Mouse (Mus musculus): ENCODE data around the gene Map3k5. TPM values are rescaled to one million over a fixed set of nuclear protein-coding genes. Genes with fewer than 3 reads are reported as not detected.

Gene Map3k5
- polyA plus RNA-seq, 1 experiment from 2014 or later, result 2.6 TPM

GRCm38 (mm10) chr10:20058031-20058430 is 123.8 kb downstream of the Map3k5 start:
- no peaks in the 10 kb centered on the region for H3K9me3 ChIP-seq
- no peaks in the 10 kb centered on the region for H3K27me3 ChIP-seq (ENCODE audit: insufficient read depth, poor library complexity, severe bottlenecking)
- H3K4me1 ChIP-seq, result no peaks in the 10 kb centered on the region
- peaks cover 28% of the 10 kb centered on the region for H3K36me3 ChIP-seq
- DNase-seq (ENCODE audit: low spot score), result peak; percentile 28
- no peak overlapping the region for H3K4me3 ChIP-seq
- WGBS, result 94% methylated on average over 10 of the region's 10 CpGs
- no peak overlapping the region for H3K27ac ChIP-seq

GRCm38 (mm10) chr10:20058841-20059240 is 124.6 kb downstream of the Map3k5 start:
- peak; percentile 13 for DNase-seq (ENCODE audit: low spot score)
- Histone ChIP-seq H3K27ac (no peak overlapping the region), H3K9me3 (no peaks in the 10 kb centered on the region), H3K36me3 (peaks cover 28% of the 10 kb centered on the region), H3K4me1 (no peaks in the 10 kb centered on the region), H3K4me3 (no peak overlapping the region), H3K27me3 (ENCODE audit: insufficient read depth, poor library complexity, severe bottlenecking) (no peaks in the 10 kb centered on the region)
- WGBS, result 85% methylated on average over 10 of the region's 10 CpGs

GRCm38 (mm10) chr10:20060320-20060970 is 126.2 kb downstream of the Map3k5 start:
- no peaks in the 10 kb centered on the region for H3K9me3 ChIP-seq
- 84% methylated on average over 15 of the region's 15 CpGs for WGBS
- H3K27ac ChIP-seq, result no peak overlapping the region
- peak; percentile 53 for DNase-seq (ENCODE audit: low spot score)
- peaks cover 28% of the 10 kb centered on the region for H3K36me3 ChIP-seq
- H3K4me1 ChIP-seq, result 0 out of 2 replicates have a peak, but pooled peaks cover 7% of the 10 kb centered on the region
- no peak overlapping the region for H3K4me3 ChIP-seq
- H3K27me3 ChIP-seq (ENCODE audit: insufficient read depth, poor library complexity, severe bottlenecking), result no peaks in the 10 kb centered on the region

GRCm38 (mm10) chr10:20064556-20065207 is 130.4 kb downstream of the Map3k5 start:
- 66% methylated on average over 9 of the region's 9 CpGs for WGBS
- Histone ChIP-seq H3K27me3 (ENCODE audit: insufficient read depth, poor library complexity, severe bottlenecking) (no peaks in the 10 kb centered on the region), H3K9me3 (no peaks in the 10 kb centered on the region), H3K27ac (no peak overlapping the region), H3K36me3 (peaks cover 7% of the 10 kb centered on the region; the same call in 1 of the 2 replicates), H3K4me1 (0 out of 2 replicates have a peak, but pooled peaks cover 7% of the 10 kb centered on the region), H3K4me3 (no peak overlapping the region)
- DNase-seq (ENCODE audit: low spot score), result peak; percentile 74

GRCm38 (mm10) chr10:20066069-20066665 is 131.9 kb downstream of the Map3k5 start:
- H3K27ac ChIP-seq, result no peak overlapping the region
- no peaks in the 10 kb centered on the region for H3K27me3 ChIP-seq (ENCODE audit: insufficient read depth, poor library complexity, severe bottlenecking)
- H3K4me1 ChIP-seq, result 0 out of 2 replicates have a peak, but pooled peaks cover 7% of the 10 kb centered on the region
- H3K9me3 ChIP-seq, result no peaks in the 10 kb centered on the region
- WGBS, result 89% methylated on average over 1 of the region's 1 CpGs
- peaks cover 7% of the 10 kb centered on the region; the same call in 1 of the 2 replicates for H3K36me3 ChIP-seq
- H3K4me3 ChIP-seq, result no peak overlapping the region
- DNase-seq (ENCODE audit: low spot score), result no peak

GRCm38 (mm10) chr10:20069771-20070460 is 135.6 kb downstream of the Map3k5 start:
- Histone ChIP-seq H3K9me3 (no peaks in the 10 kb centered on the region), H3K4me1 (peaks cover 5% of the 10 kb centered on the region; the same call in 1 of the 2 replicates), H3K27ac (no peak overlapping the region), H3K4me3 (no peak overlapping the region), H3K27me3 (ENCODE audit: insufficient read depth, poor library complexity, severe bottlenecking) (no peaks in the 10 kb centered on the region), H3K36me3 (no peaks in the 10 kb centered on the region)
- DNase-seq (ENCODE audit: low spot score), result peak; percentile 63
- WGBS, result 88% methylated on average over 11 of the region's 11 CpGs

GRCm38 (mm10) chr10:20070576-20071109 is 136.4 kb downstream of the Map3k5 start:
- DNase-seq (ENCODE audit: low spot score), result peak; percentile 57
- Histone ChIP-seq H3K4me3 (no peak overlapping the region), H3K27me3 (ENCODE audit: insufficient read depth, poor library complexity, severe bottlenecking) (no peaks in the 10 kb centered on the region), H3K27ac (no peak overlapping the region), H3K4me1 (peaks cover 5% of the 10 kb centered on the region; the same call in 1 of the 2 replicates), H3K9me3 (no peaks in the 10 kb centered on the region), H3K36me3 (no peaks in the 10 kb centered on the region)
- WGBS, result 88% methylated on average over 14 of the region's 14 CpGs

- no peaks in the 10 kb centered on the region for H3K27me3 ChIP-seq (ENCODE audit: insufficient read depth, poor library complexity, severe bottlenecking)
- H3K9me3 ChIP-seq, result no peaks in the 10 kb centered on the region
- H3K27ac ChIP-seq, result no peak overlapping the region
- H3K36me3 ChIP-seq, result no peaks in the 10 kb centered on the region
- H3K4me1 ChIP-seq, result peaks cover 5% of the 10 kb centered on the region; the same call in 1 of the 2 replicates
- H3K4me3 ChIP-seq, result no peak overlapping the region
- DNase-seq (ENCODE audit: low spot score), result no peak
- WGBS, result 90% methylated on average over 6 of the region's 6 CpGs
These were observed 137.4 kb downstream of the Map3k5 start for GRCm38 (mm10) chr10:20071716-20072115.

GRCm38 (mm10) chr10:20073236-20073893 is 139.1 kb downstream of the Map3k5 start:
- 67% methylated on average over 7 of the region's 7 CpGs for WGBS
- DNase-seq (ENCODE audit: low spot score), result peak; percentile 76

GRCm38 (mm10) chr10:20076541-20077469 is 142.5 kb downstream of the Map3k5 start:
- peak; percentile 41 for DNase-seq (ENCODE audit: low spot score)
- Histone ChIP-seq H3K27ac (no peak overlapping the region), H3K4me1 (peaks cover 5% of the 10 kb centered on the region; the same call in 1 of the 2 replicates), H3K4me3 (no peak overlapping the region), H3K27me3 (ENCODE audit: insufficient read depth, poor library complexity, severe bottlenecking) (no peaks in the 10 kb centered on the region), H3K9me3 (no peaks in the 10 kb centered on the region), H3K36me3 (peaks cover 3% of the 10 kb centered on the region; the same call in 1 of the 2 replicates)
- 81% methylated on average over 13 of the region's 13 CpGs for WGBS

More at GRCm38 (mm10) chr10:20073236-20073893, 139.1 kb downstream of the Map3k5 start:
- H3K27me3 ChIP-seq (ENCODE audit: insufficient read depth, poor library complexity, severe bottlenecking), result no peaks in the 10 kb centered on the region
- no peaks in the 10 kb centered on the region for H3K9me3 ChIP-seq
- peaks cover 3% of the 10 kb centered on the region; the same call in 1 of the 2 replicates for H3K36me3 ChIP-seq
- no peak overlapping the region for H3K4me3 ChIP-seq
- peaks cover 5% of the 10 kb centered on the region; the same call in 1 of the 2 replicates for H3K4me1 ChIP-seq
- no peak overlapping the region for H3K27ac ChIP-seq

- peaks cover 2% of the 10 kb centered on the region; the same call in 1 of the 2 replicates for H3K4me1 ChIP-seq
- 96% methylated on average over 2 of the region's 2 CpGs for whole genome bisulfite sequencing
- no peaks in the 10 kb centered on the region for H3K9me3 ChIP-seq
- no peak overlapping the region for H3K27ac ChIP-seq
- H3K36me3 ChIP-seq, result peaks cover 12% of the 10 kb centered on the region; the same call in 1 of the 2 replicates
- no peaks in the 10 kb centered on the region for H3K27me3 ChIP-seq (ENCODE audit: insufficient read depth, poor library complexity, severe bottlenecking)
- no peak overlapping the region for H3K4me3 ChIP-seq
- DNase-seq (ENCODE audit: low spot score), result peak; percentile 7
These were observed 144.1 kb downstream of the Map3k5 start for GRCm38 (mm10) chr10:20078350-20078749.

All from heart, embryonic 10.5 days (tissue).